Mouse (Mus musculus): Measurements from ENCODE around the gene Ampd2. TPM values are rescaled to one million over a fixed set of nuclear protein-coding genes. Genes with fewer than 3 reads are reported as not detected.

The Ampd2 gene
- total RNA-seq, 1 experiment from 2014 or later: 36.7 TPM

Other genes with a start within 250 kb of the Ampd2 start
- gene Eps8l3, start 209.4 kb downstream of the Ampd2 start, total RNA-seq (2017): not detected in 2 replicates
- 73.7 and 87.7 TPM in 2 replicates for gene Gstm5, start 190.8 kb downstream of the Ampd2 start, total RNA-seq (2017)
- gene Gstm7, start 154.8 kb downstream of the Ampd2 start, total RNA-seq (2017): 0.39 and 1.6 TPM in 2 replicates
- not detected in 2 replicates for gene Gstm6, start 142.9 kb downstream of the Ampd2 start, total RNA-seq (2017)
- not detected in 2 replicates for gene Gstm3, start 117.4 kb downstream of the Ampd2 start, total RNA-seq (2017)
- gene Gstm2, start 100.2 kb downstream of the Ampd2 start, total RNA-seq (2017): 2.1 and 5.6 TPM in 2 replicates
- gene Gstm1, start 68.7 kb downstream of the Ampd2 start, total RNA-seq (2017): 36.8 and 36.9 TPM in 2 replicates
- 8.1 and 9.0 TPM in 2 replicates for gene Gstm4, start 41.8 kb downstream of the Ampd2 start, total RNA-seq (2017)
- gene Gnat2, start 6.1 kb upstream of the Ampd2 start, total RNA-seq (2017): 5.2 TPM in 1 of 2 replicates, not detected in the other
- gene Gnai3, start 59.5 kb upstream of the Ampd2 start, total RNA-seq (2017): 120 and 122 TPM in 2 replicates
- not detected in 2 replicates for gene Gpr61, start 68.2 kb upstream of the Ampd2 start, total RNA-seq (2017)
- 3.1 and 4.5 TPM in 2 replicates for gene Amigo1, start 99.7 kb upstream of the Ampd2 start, total RNA-seq (2017)
- gene Cyb561d1, start 114.6 kb upstream of the Ampd2 start, total RNA-seq (2017): 3.8 and 4.1 TPM in 2 replicates
- gene Atxn7l2, start 124.3 kb upstream of the Ampd2 start, total RNA-seq (2017): 2.9 and 5.9 TPM in 2 replicates
- gene Sypl2, start 140.0 kb upstream of the Ampd2 start, total RNA-seq (2017): not detected in 2 replicates
- gene Psma5, start 170.3 kb upstream of the Ampd2 start, total RNA-seq (2017): 240 and 241 TPM in 2 replicates
- gene Sort1, start 197.4 kb upstream of the Ampd2 start, total RNA-seq (2017): 13.9 and 22.5 TPM in 2 replicates